Mouse (Mus musculus): Measurements from ENCODE around the gene Kmt5b. TPM values are rescaled to one million over a fixed set of nuclear protein-coding genes. Genes with fewer than 3 reads are reported as not detected.

The Kmt5b gene
- total RNA-seq, 1 experiment: 27.2 TPM

- DNase-seq (ENCODE audit: low read depth, low spot score): no peak
- in situ Hi-C loops (cut with MboI; ENCODE audit: low sequenced_read_pairs in 2 of 2, unreplicated experiment in 2 of 2): no loop called here
- no peaks in the 10 kb centered on the region for H3K36me3 ChIP-seq (ENCODE audit: control insufficient read depth, insufficient read depth, low read length, poor library complexity, severe bottlenecking)
- H3K9me3 ChIP-seq (ENCODE audit: control insufficient read depth, insufficient read depth, low read depth, low read length): no peaks in the 10 kb centered on the region
- no peak overlapping the region for H3K4me3 ChIP-seq (ENCODE audit: insufficient read depth in 1 of 2, low read depth in 1 of 2, low read length in 2 of 2, poor library complexity in 1 of 2, severe bottlenecking in 1 of 2)
- peaks cover 22 to 33% of the 10 kb centered on the region in 2 experiments for H3K4me1 ChIP-seq (ENCODE audit: control insufficient read depth in 2 of 2, insufficient read depth in 2 of 2, low read length in 2 of 2, poor library complexity in 1 of 2)
- H3K9ac ChIP-seq (ENCODE audit: insufficient read depth, low read depth, low read length, poor library complexity, severe bottlenecking): no peak overlapping the region
- no peak for TF ChIP-seq HCFC1 (IDR thresholded peaks at IDR 0.05; ENCODE audit: borderline replicate concordance, insufficient read depth, low read length)
- TF ChIP-seq ZC3H11A (IDR thresholded peaks at IDR 0.05; ENCODE audit: borderline replicate concordance, low read depth, low read length): no peak
- no peak for TF ChIP-seq CHD2 (IDR thresholded peaks at IDR 0.05; ENCODE audit: low read depth, low read length)
- no peak for TF ChIP-seq MAFK (IDR thresholded peaks at IDR 0.05; ENCODE audit: insufficient read depth, low read depth, low read length)
- TF ChIP-seq ZNF384 (IDR thresholded peaks at IDR 0.05; ENCODE audit: low read depth, low read length): no peak
- peak overlapping the region; percentile 41; the same call in 1 of the 2 replicates for H3K27ac ChIP-seq (ENCODE audit: insufficient read depth, low read depth, low read length, poor library complexity, severe bottlenecking)
Measured at GRCm38 (mm10) chr19:3839686-3840085, 72.5 kb downstream of the Kmt5b start.

- H3K36me3 ChIP-seq (ENCODE audit: control insufficient read depth, insufficient read depth, low read length, poor library complexity, severe bottlenecking): no peaks in the 10 kb centered on the region
- H3K4me1 ChIP-seq (ENCODE audit: control insufficient read depth in 2 of 2, insufficient read depth in 2 of 2, low read length in 2 of 2, poor library complexity in 1 of 2): peaks cover 23 to 38% of the 10 kb centered on the region in 2 experiments
- no peak overlapping the region for H3K9ac ChIP-seq (ENCODE audit: insufficient read depth, low read depth, low read length, poor library complexity, severe bottlenecking)
- H3K4me3 ChIP-seq (ENCODE audit: insufficient read depth in 1 of 2, low read depth in 1 of 2, low read length in 2 of 2, poor library complexity in 1 of 2, severe bottlenecking in 1 of 2): no peak overlapping the region
- H3K27ac ChIP-seq (ENCODE audit: insufficient read depth, low read depth, low read length, poor library complexity, severe bottlenecking): peak overlapping the region; percentile 96
- TF ChIP-seq HCFC1 (IDR thresholded peaks at IDR 0.05; ENCODE audit: borderline replicate concordance, insufficient read depth, low read length) (no peak), MAFK (IDR thresholded peaks at IDR 0.05; ENCODE audit: insufficient read depth, low read depth, low read length) (no peak), ZC3H11A (IDR thresholded peaks at IDR 0.05; ENCODE audit: borderline replicate concordance, low read depth, low read length) (no peak), ZNF384 (IDR thresholded peaks at IDR 0.05; ENCODE audit: low read depth, low read length) (no peak), CHD2 (IDR thresholded peaks at IDR 0.05; ENCODE audit: low read depth, low read length) (no peak)
- peak; percentile 26 for DNase-seq (ENCODE audit: low read depth, low spot score)
- no peaks in the 10 kb centered on the region for H3K9me3 ChIP-seq (ENCODE audit: control insufficient read depth, insufficient read depth, low read depth, low read length)
- in situ Hi-C loops (cut with MboI; ENCODE audit: low sequenced_read_pairs in 2 of 2, unreplicated experiment in 2 of 2): no loop called here
Measured at GRCm38 (mm10) chr19:3840214-3840651, 73.0 kb downstream of the Kmt5b start.

- TF ChIP-seq HCFC1 (IDR thresholded peaks at IDR 0.05; ENCODE audit: borderline replicate concordance, insufficient read depth, low read length): no peak
- in situ Hi-C loops (cut with MboI; ENCODE audit: low sequenced_read_pairs in 2 of 2, unreplicated experiment in 2 of 2): no loop called here
- Histone ChIP-seq H3K36me3 (ENCODE audit: control insufficient read depth, insufficient read depth, low read length, poor library complexity, severe bottlenecking) (no peaks in the 10 kb centered on the region), H3K4me1 (ENCODE audit: control insufficient read depth in 2 of 2, insufficient read depth in 2 of 2, low read length in 2 of 2, poor library complexity in 1 of 2) (peaks cover 23 to 41% of the 10 kb centered on the region in 2 experiments), H3K4me3 (ENCODE audit: insufficient read depth in 1 of 2, low read depth in 1 of 2, low read length in 2 of 2, poor library complexity in 1 of 2, severe bottlenecking in 1 of 2) (0 out of 4 replicates have a peak overlapping the region, but pooled peaks of 1 of the 2 experiments have one; percentile 6), H3K9me3 (ENCODE audit: control insufficient read depth, insufficient read depth, low read depth, low read length) (no peaks in the 10 kb centered on the region), H3K27ac (ENCODE audit: insufficient read depth, low read depth, low read length, poor library complexity, severe bottlenecking) (peak overlapping the region; percentile 96), H3K9ac (ENCODE audit: insufficient read depth, low read depth, low read length, poor library complexity, severe bottlenecking) (peak overlapping the region; percentile 45; the same call in 1 of the 2 replicates)
- DNase-seq (ENCODE audit: low read depth, low spot score): no peak
Measured at GRCm38 (mm10) chr19:3840685-3841084, 73.5 kb downstream of the Kmt5b start.

GRCm38 (mm10) chr19:3842359-3843148 lies 75.3 kb downstream of the Kmt5b start:
- in situ Hi-C loops (cut with MboI; ENCODE audit: low sequenced_read_pairs in 2 of 2, unreplicated experiment in 2 of 2): no loop called here
- Histone ChIP-seq H3K36me3 (ENCODE audit: control insufficient read depth, insufficient read depth, low read length, poor library complexity, severe bottlenecking) (no peaks in the 10 kb centered on the region), H3K4me3 (ENCODE audit: insufficient read depth in 1 of 2, low read depth in 1 of 2, low read length in 2 of 2, poor library complexity in 1 of 2, severe bottlenecking in 1 of 2) (peak overlapping the region; percentile 2 to 31; a peak in 2 of 4 replicates), H3K27ac (ENCODE audit: insufficient read depth, low read depth, low read length, poor library complexity, severe bottlenecking) (peak overlapping the region; percentile 98), H3K9me3 (ENCODE audit: control insufficient read depth, insufficient read depth, low read depth, low read length) (no peaks in the 10 kb centered on the region), H3K4me1 (ENCODE audit: control insufficient read depth in 2 of 2, insufficient read depth in 2 of 2, low read length in 2 of 2, poor library complexity in 1 of 2) (peaks cover 22 to 51% of the 10 kb centered on the region in 2 experiments), H3K9ac (ENCODE audit: insufficient read depth, low read depth, low read length, poor library complexity, severe bottlenecking) (peak overlapping the region; percentile 54)
- peak; percentile 71 for DNase-seq (ENCODE audit: low read depth, low spot score)
- no peak for TF ChIP-seq HCFC1 (IDR thresholded peaks at IDR 0.05; ENCODE audit: borderline replicate concordance, insufficient read depth, low read length)
- 0 out of 2 replicates have a peak, but pooled peaks have one; percentile 7 for TF ChIP-seq MAFK (IDR thresholded peaks at IDR 0.05; ENCODE audit: insufficient read depth, low read depth, low read length)
- TF ChIP-seq CHD2 (IDR thresholded peaks at IDR 0.05; ENCODE audit: low read depth, low read length): peak; percentile 76
